Mouse (Mus musculus) kidney, postnatal 0 days (tissue): ENCODE data around the gene Gcgr. TPM values are rescaled to one million over a fixed set of nuclear protein-coding genes. Genes with fewer than 3 reads are reported as not detected.
A peak's percentile ranks its signal among the peaks of the same experiment; 100 is the strongest.

Experiments
- ATAC-seq: fragments of 200-750 bp; cut with Nextera tagmentation; replicated peaks from 2 replicates; pipeline ENCODE4 v1.8.0; 2017; ENCODE audit warnings: low read depth, moderate number of reproducible peaks, moderate TSS enrichment, moderate library complexity; ENCODE audit not compliant: low FRiP score
- DNase-seq: peaks from one replicate; pipeline ENCODE4 v3.0.0-alpha.2; 2016; ENCODE audit warnings: low spot score
- H3K27ac ChIP-seq: fragments of 300-500 bp; sonication (generic); 2 replicates; pipeline ENCODE4 v1.5.1; 2014; ENCODE audit warnings: mild to moderate bottlenecking
- H3K27me3 ChIP-seq: fragments of 300-500 bp; sonication (generic); 2 replicates; pipeline ENCODE4 v1.6.1; 2014; ENCODE audit warnings: low read length, mixed read lengths; ENCODE audit not compliant: insufficient read depth
- H3K36me3 ChIP-seq: fragments of 300-500 bp; sonication (generic); 2 replicates; pipeline ENCODE4 v1.6.1; 2014; ENCODE audit warnings: low read length, mixed read lengths; ENCODE audit not compliant: insufficient read depth
- H3K4me1 ChIP-seq: fragments of 300-500 bp; sonication (generic); replicated peaks from 2 replicates; pipeline ENCODE4 v1.6.1; 2014; ENCODE audit warnings: antibody characterized with exemption, low read length, mixed read lengths; ENCODE audit not compliant: insufficient read depth
- H3K4me2 ChIP-seq: fragments of 300-500 bp; sonication (generic); 2 replicates; pipeline ENCODE4 v1.6.1; 2014; ENCODE audit warnings: mild to moderate bottlenecking, low read length, moderate library complexity, mixed read lengths
- H3K4me3 ChIP-seq: fragments of 300-500 bp; sonication (generic); replicated peaks from 2 replicates; pipeline ENCODE4 v1.5.1; 2014; ENCODE audit warnings: low read depth, low read length
- H3K9ac ChIP-seq: fragments of 300-500 bp; sonication (generic); 2 replicates; pipeline ENCODE4 v1.6.1; 2014; ENCODE audit warnings: low read depth, low read length
- H3K9me3 ChIP-seq: fragments of 300-500 bp; sonication (generic); replicated peaks from 2 replicates; pipeline ENCODE4 v1.6.1; 2016; ENCODE audit warnings: low read length, inconsistent platforms, mixed read lengths
- CTCF ChIP-seq: IDR thresholded peaks from 2 replicates; pipeline ENCODE4 v1.5.1; 2016; ENCODE audit warnings: antibody characterized with exemption, low read depth, mild to moderate bottlenecking, moderate library complexity
- WGBS: fragments of 180-500 bp; shearing (Covaris S2); extraction: QIAGEN DNeasy Blood & Tissue Kit; methylation state at CpG from one replicate; pipeline ENCODE4 v1.1.7; 2014; 5-methylcytosine and 5-hydroxymethylcytosine counted together
- polyA plus RNA-seq: library from polyadenylated mRNA; unstranded; fragments of >200 nt; fragmentation: Nextera tagmentation; extraction: Ambion mirVana; gene quantifications from 2 replicates; pipeline ENCODE4 v1.2.1, GENCODE M21; 2015

The Gcgr gene
- polyA plus RNA-seq, 1 experiment from 2014 or later: 6.6 TPM

DNA sequence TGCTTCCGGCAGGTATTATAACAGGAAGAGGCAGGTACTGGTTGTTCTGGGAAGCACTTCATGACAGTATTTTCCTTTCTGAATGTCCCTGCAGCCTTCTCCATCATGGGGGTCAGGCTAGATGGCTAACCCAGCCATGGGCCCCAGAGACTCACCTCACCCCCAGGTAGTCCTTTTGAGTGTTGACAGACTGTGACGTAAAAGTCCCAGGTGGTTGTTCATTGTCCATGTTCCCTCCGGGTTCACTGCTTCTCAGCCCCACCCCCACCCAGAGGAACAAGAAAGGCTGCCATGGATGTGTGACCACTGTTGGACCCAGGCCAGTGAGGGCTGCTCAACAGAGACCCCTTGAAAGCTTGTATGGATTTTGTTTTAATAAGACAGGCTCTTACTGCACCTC is 37.1 kb upstream of the Gcgr start:
- TF ChIP-seq CTCF: no peak
- H3K27ac ChIP-seq: peak overlapping the region; percentile 95
- ATAC-seq (no peak), DNase-seq (no peak)
- peaks cover 44% of the 10 kb centered on the region for H3K36me3 ChIP-seq
- H3K4me3 ChIP-seq: peak overlapping the region; percentile 91
- H3K4me1 ChIP-seq: peaks cover 19% of the 10 kb centered on the region
- no peaks in the 10 kb centered on the region for H3K9me3 ChIP-seq
- 38% methylated on average over 3 of the region's 3 CpGs for WGBS
- peak overlapping the region; percentile 87 for H3K9ac ChIP-seq
- H3K27me3 ChIP-seq: no peaks in the 10 kb centered on the region
- peak overlapping the region; percentile 96 for H3K4me2 ChIP-seq

DNA sequence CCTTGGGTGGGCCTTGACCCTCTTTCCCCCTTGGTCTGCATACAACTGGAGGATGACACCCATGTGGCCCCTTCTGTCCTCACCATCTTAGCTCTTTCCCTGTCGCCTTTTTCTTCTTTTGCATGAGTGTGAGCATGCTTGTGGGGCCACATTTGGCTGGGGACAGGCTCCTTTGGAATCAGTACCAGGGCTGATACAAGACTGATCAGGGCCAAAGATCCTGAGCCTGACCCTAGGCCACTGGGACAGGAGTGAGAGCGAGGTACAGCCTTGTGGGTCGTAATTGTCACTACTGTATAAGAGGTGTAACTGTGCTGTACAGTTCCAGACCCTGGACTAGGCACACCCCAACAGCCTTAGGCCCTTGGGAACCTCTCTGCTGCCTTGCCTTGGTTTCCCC is 36.6 kb upstream of the Gcgr start:
- WGBS: 87% methylated on average over 3 of the region's 3 CpGs
- Histone ChIP-seq H3K4me3 (no peak overlapping the region), H3K4me2 (no peak overlapping the region), H3K27me3 (no peaks in the 10 kb centered on the region), H3K9me3 (no peaks in the 10 kb centered on the region), H3K9ac (no peak overlapping the region), H3K36me3 (peaks cover 43% of the 10 kb centered on the region), H3K27ac (no peak overlapping the region), H3K4me1 (peaks cover 19% of the 10 kb centered on the region)
- no peak for TF ChIP-seq CTCF
- no peak for ATAC-seq
- no peak for DNase-seq

DNA sequence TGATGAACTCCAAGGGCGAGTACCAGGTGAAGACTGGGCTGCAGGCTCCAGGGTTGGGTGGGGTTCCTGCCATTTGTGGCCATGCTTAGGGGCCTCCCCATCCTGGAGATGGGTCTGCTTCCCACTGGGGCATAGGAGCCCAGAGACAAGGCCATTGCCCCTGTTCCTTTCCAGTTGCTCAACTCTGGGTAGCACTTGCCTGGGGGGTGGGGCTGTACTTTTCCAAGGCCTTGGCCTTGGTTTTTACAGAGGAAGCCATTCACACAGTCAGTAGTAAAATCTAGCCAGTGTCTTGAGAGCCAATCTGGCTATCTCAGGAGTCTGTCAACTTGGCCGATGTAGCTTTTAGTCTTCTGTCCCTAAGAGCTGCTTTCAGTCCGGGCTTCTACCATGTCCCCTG is 33.1 kb upstream of the Gcgr start:
- ATAC-seq (no peak), DNase-seq (no peak)
- no peaks in the 10 kb centered on the region for H3K27me3 ChIP-seq
- WGBS: 95% methylated on average over 3 of the region's 3 CpGs
- H3K27ac ChIP-seq: no peak overlapping the region
- H3K4me3 ChIP-seq: no peak overlapping the region
- TF ChIP-seq CTCF: no peak
- no peak overlapping the region for H3K9ac ChIP-seq
- H3K4me1 ChIP-seq: peaks cover 9% of the 10 kb centered on the region; the same call in 1 of the 2 replicates
- no peaks in the 10 kb centered on the region for H3K9me3 ChIP-seq
- no peak overlapping the region for H3K4me2 ChIP-seq
- H3K36me3 ChIP-seq: peaks cover 43% of the 10 kb centered on the region

DNA sequence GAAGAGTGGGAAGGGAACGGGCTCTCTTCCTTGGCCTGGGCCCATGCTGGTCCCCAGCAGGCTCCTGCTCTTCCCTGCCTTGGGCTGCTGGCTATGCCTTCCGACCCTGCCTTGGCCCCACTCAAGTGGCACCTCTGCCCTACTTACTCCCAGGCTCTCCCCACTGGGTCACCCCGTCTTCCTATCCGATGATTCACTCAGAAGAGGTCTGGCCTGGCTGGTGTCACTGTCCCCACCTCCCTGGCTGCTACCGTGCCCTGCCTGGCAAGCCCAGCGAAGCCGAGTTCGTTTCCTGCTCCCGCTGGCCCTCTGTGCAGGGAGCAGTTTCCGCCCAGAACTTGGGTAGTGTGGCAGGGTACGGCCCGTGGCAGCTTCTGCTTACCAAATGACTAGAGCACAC is 32.3 kb upstream of the Gcgr start:
- H3K27me3 ChIP-seq: no peaks in the 10 kb centered on the region
- 93% methylated on average over 12 of the region's 12 CpGs for WGBS
- no peak overlapping the region for H3K4me2 ChIP-seq
- no peak overlapping the region for H3K4me3 ChIP-seq
- H3K36me3 ChIP-seq: peaks cover 43% of the 10 kb centered on the region
- peaks cover 4% of the 10 kb centered on the region; the same call in 1 of the 2 replicates for H3K4me1 ChIP-seq
- no peaks in the 10 kb centered on the region for H3K9me3 ChIP-seq
- no peak overlapping the region for H3K9ac ChIP-seq
- no peak overlapping the region for H3K27ac ChIP-seq
- ATAC-seq (no peak), DNase-seq (no peak)
- no peak for TF ChIP-seq CTCF

DNA sequence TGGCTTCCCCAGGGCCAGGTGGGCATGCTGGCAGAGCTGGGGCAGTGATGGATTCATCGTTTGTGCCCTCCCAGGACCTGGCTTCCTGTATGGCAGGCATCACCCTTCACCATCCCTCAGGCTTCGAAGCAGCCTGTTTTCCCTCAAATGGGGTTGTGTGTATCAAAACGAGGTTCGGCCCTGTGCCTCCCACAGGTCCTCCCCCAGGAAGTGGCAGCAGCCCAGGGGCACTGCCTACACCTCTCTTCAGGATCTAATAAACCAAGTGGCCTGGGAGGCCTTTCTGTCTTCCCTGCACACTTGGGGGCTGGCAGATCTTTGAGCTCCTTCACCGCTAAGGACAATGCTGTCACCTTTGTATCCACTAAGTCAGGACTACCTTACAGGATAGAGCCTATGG is 31.6 kb upstream of the Gcgr start:
- no peak for TF ChIP-seq CTCF
- Histone ChIP-seq H3K27ac (no peak overlapping the region; the same call in 1 of the 2 replicates), H3K27me3 (no peaks in the 10 kb centered on the region), H3K9ac (no peak overlapping the region), H3K4me2 (no peak overlapping the region), H3K4me1 (no peaks in the 10 kb centered on the region), H3K9me3 (no peaks in the 10 kb centered on the region), H3K36me3 (peaks cover 43% of the 10 kb centered on the region), H3K4me3 (no peak overlapping the region)
- 75% methylated on average over 5 of the region's 5 CpGs for WGBS
- ATAC-seq (no peak), DNase-seq (no peak)

DNA sequence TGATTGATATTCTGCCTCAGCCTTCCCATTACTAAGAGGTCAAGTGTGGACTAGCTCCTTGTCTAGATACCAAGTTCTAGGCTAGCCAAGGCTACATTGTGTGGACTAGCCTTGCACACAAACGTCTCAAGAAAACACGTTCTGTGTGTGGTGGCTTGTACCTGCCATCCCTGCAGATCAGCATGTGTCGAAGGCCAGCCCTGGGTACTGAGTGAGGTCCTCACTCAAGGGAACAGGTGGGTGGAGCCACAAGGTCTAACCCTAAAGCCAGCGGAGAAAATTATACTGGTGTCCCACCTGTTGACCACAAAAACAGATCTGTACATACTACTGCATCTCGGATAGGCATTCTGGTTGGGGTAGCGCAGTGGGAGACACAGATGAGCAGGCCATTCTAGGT is 30.6 kb upstream of the Gcgr start:
- ATAC-seq (no peak; the same call in 1 of the 2 replicates), DNase-seq (no peak)
- H3K27ac ChIP-seq: peak overlapping the region; percentile 20; the same call in 1 of the 2 replicates
- H3K4me1 ChIP-seq: no peaks in the 10 kb centered on the region
- H3K4me3 ChIP-seq: no peak overlapping the region
- H3K4me2 ChIP-seq: no peak overlapping the region
- peaks cover 37% of the 10 kb centered on the region for H3K36me3 ChIP-seq
- 78% methylated on average over 6 of the region's 6 CpGs for WGBS
- H3K9me3 ChIP-seq: no peaks in the 10 kb centered on the region
- H3K27me3 ChIP-seq: no peaks in the 10 kb centered on the region
- no peak overlapping the region for H3K9ac ChIP-seq
- TF ChIP-seq CTCF: no peak

DNA sequence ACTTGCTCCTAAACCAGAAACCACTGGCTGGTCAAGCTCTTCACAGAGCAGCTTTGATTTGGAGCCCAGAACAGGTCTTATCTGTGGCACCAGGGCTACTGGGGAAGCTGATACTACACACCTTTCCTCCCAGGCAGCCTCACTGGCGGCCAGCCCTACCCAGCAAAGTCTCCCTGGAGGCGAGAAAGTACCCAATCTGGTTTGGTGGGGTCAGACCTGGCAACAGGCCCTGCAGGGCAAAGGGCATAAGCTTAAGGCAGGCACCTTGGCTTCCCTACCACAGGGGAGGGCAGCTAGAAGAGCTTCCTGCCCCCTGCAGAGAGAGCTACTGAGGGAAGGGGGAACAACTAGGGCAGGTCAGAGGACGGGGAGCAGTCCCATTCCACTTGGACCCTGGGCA is 30.1 kb upstream of the Gcgr start:
- 26% methylated on average over 3 of the region's 3 CpGs for WGBS
- no peak overlapping the region for H3K4me3 ChIP-seq
- H3K9ac ChIP-seq: no peak overlapping the region
- no peak for DNase-seq
- H3K9me3 ChIP-seq: no peaks in the 10 kb centered on the region
- H3K36me3 ChIP-seq: peaks cover 33% of the 10 kb centered on the region
- H3K27me3 ChIP-seq: no peaks in the 10 kb centered on the region
- no peaks in the 10 kb centered on the region for H3K4me1 ChIP-seq
- TF ChIP-seq CTCF: no peak
- H3K27ac ChIP-seq: peak overlapping the region; percentile 15
- peak; percentile 76 for ATAC-seq
- H3K4me2 ChIP-seq: no peak overlapping the region
